Mouse (Mus musculus) T-helper 1 cell (primary cell): ENCODE measurements around the gene Park7.
"Not testable (repeated sequence)": the region's sequence is repeated elsewhere in the genome, so short reads cannot be mapped to it uniquely, and the experiment has no call there.

Experiments
- in situ Hi-C: fragments of 300-600 bp; cut with MboI, MseI; formaldehyde crosslinking; loops from one replicate; pipeline ENCODE4 v1.15.1; 2025; ENCODE audit warnings: high pct_unique_total_duplicates

The Park7 gene

GRCm38 (mm10) chr4:150915181-150915906 is 1.1 kb upstream of the Park7 start:
- in situ Hi-C loops, result loop anchor here (5.0 kb wide), 1 partner anchor 947 kb away; the partner anchor contains the start of gene Camta1

GRCm38 (mm10) chr4:150913743-150914142 is 494 bp downstream of the Park7 start:
- in situ Hi-C loops, result no loop called here

- in situ Hi-C loops, result no loop called here
These were observed 3.9 kb downstream of the Park7 start for GRCm38 (mm10) chr4:150910164-150910951.

- in situ Hi-C loops, result no loop called here
These were observed 4.6 kb downstream of the Park7 start for GRCm38 (mm10) chr4:150909451-150910156.

- in situ Hi-C loops, result not testable (repeated sequence)
These were observed 5.7 kb downstream of the Park7 start for GRCm38 (mm10) chr4:150908512-150908911.

GRCm38 (mm10) chr4:150907099-150907498 is 7.1 kb downstream of the Park7 start:
- in situ Hi-C loops, result no loop called here

GRCm38 (mm10) chr4:150903091-150903742 is 11.0 kb downstream of the Park7 start:
- in situ Hi-C loops, result no loop called here

GRCm38 (mm10) chr4:150902062-150902461 is 12.2 kb downstream of the Park7 start:
- in situ Hi-C loops, result no loop called here

GRCm38 (mm10) chr4:150901651-150902050 is 12.6 kb downstream of the Park7 start:
- in situ Hi-C loops, result no loop called here

- in situ Hi-C loops, result no loop called here
These were observed 13.8 kb downstream of the Park7 start for GRCm38 (mm10) chr4:150900486-150900885.

GRCm38 (mm10) chr4:150898716-150899365 is 15.4 kb downstream of the Park7 start:
- in situ Hi-C loops, result loop anchor here (25.0 kb wide), 1 partner anchor 237 kb away; the partner anchor contains the start of gene Slc45a1

- in situ Hi-C loops, result loop anchor here (25.0 kb wide), 1 partner anchor 235 kb away; the partner anchor contains the start of gene Slc45a1
These were observed 17.2 kb downstream of the Park7 start for GRCm38 (mm10) chr4:150896896-150897624.

GRCm38 (mm10) chr4:150894718-150895501 is 19.3 kb downstream of the Park7 start:
- in situ Hi-C loops, result loop anchor here (25.0 kb wide), 1 partner anchor 233 kb away; the partner anchor contains the start of gene Slc45a1

- in situ Hi-C loops, result loop anchor here (25.0 kb wide), 1 partner anchor 229 kb away; the partner anchor contains the start of gene Slc45a1
These were observed 22.9 kb downstream of the Park7 start for GRCm38 (mm10) chr4:150891308-150891707.

- in situ Hi-C loops, result loop anchor here (25.0 kb wide), 1 partner anchor 228 kb away; the partner anchor contains the start of gene Slc45a1
These were observed 24.3 kb downstream of the Park7 start for GRCm38 (mm10) chr4:150889955-150890315.

GRCm38 (mm10) chr4:150889273-150889954 is 24.8 kb downstream of the Park7 start:
- in situ Hi-C loops, result loop anchor here (25.0 kb wide), 1 partner anchor 227 kb away; the partner anchor contains the start of gene Slc45a1

- in situ Hi-C loops, result loop anchor here (25.0 kb wide), 1 partner anchor 226 kb away; the partner anchor contains the start of gene Slc45a1
These were observed 25.7 kb downstream of the Park7 start for GRCm38 (mm10) chr4:150888492-150888891.

- in situ Hi-C loops, result loop anchor here (25.0 kb wide), 1 partner anchor 226 kb away; the partner anchor contains the start of gene Slc45a1
These were observed 26.3 kb downstream of the Park7 start for GRCm38 (mm10) chr4:150887903-150888302.
